Mouse (Mus musculus): ENCODE results near the gene Tmem216.
A peak's percentile ranks its signal among the peaks of the same experiment; 100 is the strongest.

Tmem216 gene

DNA sequence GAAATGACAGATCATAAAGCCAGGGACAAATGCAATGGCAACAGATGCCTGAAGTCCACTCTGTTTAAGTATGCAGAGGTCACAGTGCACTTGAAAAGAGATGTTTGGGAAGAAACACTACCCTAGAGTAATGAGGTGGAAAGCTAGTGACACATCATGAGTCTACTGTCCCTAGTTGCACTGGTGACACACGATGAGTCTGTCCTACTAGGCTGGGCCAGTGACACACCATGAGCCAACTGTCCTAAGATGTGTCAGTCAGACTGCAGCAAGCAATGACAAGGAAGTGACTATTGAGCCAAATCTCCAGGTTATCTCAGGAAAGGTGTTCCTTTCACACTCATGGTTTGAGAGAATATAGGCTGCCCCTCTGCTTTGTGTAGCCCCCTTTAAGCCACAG is 60.4 kb downstream of the Tmem216 start:
- DNase-seq (ENCODE audit: low spot score in 2 of 2) = no peak

GRCm38 (mm10) chr19:10486264-10486738 is 69.7 kb downstream of the Tmem216 start:
- DNase-seq (ENCODE audit: low spot score in 2 of 2) = peak in 1 of 2 experiments; percentile 28
